Mouse (Mus musculus): ENCODE data around the gene Abi2. TPM values are rescaled to one million over a fixed set of nuclear protein-coding genes. Genes with fewer than 3 reads are reported as not detected.
A peak's percentile ranks its signal among the peaks of the same experiment; 100 is the strongest.
"Not testable (repeated sequence)": the region's sequence is repeated elsewhere in the genome, so short reads cannot be mapped to it uniquely, and the experiment has no call there.

Abi2 gene
- polyA plus RNA-seq, 1 experiment from 2014 or later, result 27.2 TPM

DNA sequence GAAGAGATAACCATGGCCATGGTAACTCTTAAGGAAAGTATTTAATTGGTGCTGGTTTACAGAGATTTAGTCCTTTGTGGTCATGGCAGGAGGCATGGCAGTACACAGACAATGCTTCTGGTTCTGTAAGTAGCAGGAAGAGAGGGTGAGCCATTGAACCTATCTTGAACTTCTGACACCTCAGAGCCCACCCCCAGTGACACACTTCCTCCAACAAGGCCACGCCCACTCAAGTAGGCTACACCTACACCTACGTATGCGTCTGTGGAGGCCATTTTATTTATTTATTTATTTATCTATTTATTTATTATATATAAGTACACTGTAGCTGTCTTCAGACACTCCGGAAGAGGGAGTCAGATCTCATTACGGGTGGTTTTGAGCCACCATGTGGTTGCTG, 22.1 kb downstream of the Abi2 start:
- ATAC-seq (ENCODE audit: extremely low read depth, insufficient number of reproducible peaks, low FRiP score, low TSS enrichment), result no peak
- H3K36me3 ChIP-seq, result peaks cover 16% of the 10 kb centered on the region
- H3K4me1 ChIP-seq, result no peaks in the 10 kb centered on the region
- H3K4me3 ChIP-seq, result no peak overlapping the region
- no peak overlapping the region for H3K9ac ChIP-seq
- no peak overlapping the region for H3K4me2 ChIP-seq
- H3K27me3 ChIP-seq (replicated peaks), result no peaks in the 10 kb centered on the region
- WGBS, result 85% methylated on average over 5 of the region's 5 CpGs
- H3K27ac ChIP-seq (replicated peaks), result no peak overlapping the region
- no peaks in the 10 kb centered on the region for H3K9me3 ChIP-seq

DNA sequence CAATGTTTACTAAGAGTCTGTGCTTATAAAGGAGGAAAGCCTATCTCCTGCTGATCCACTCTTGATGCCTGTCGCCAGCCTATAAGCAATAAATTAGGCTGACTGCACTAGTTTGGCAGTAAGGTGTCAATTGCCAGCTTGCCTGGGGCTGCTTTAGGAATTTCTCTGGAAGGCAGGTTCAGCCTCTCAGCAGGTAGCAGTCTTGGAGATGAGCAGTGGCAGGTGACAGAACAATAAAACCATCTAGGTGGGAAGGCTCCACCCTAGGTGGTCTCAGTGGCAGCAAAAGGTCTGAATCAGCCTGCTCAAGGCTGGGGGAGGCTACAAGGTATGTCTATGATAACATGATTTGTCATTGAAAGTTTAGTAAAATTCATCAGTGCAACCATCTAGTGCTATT, 23.1 kb downstream of the Abi2 start:
- no peak overlapping the region for H3K27ac ChIP-seq (replicated peaks)
- 41% methylated on average over 1 of the region's 1 CpGs for WGBS
- no peaks in the 10 kb centered on the region for H3K4me1 ChIP-seq
- no peak overlapping the region for H3K9ac ChIP-seq
- no peak for ATAC-seq (ENCODE audit: extremely low read depth, insufficient number of reproducible peaks, low FRiP score, low TSS enrichment)
- H3K27me3 ChIP-seq (replicated peaks), result no peaks in the 10 kb centered on the region
- H3K9me3 ChIP-seq, result no peaks in the 10 kb centered on the region
- no peak overlapping the region for H3K4me3 ChIP-seq
- no peak overlapping the region for H3K4me2 ChIP-seq
- H3K36me3 ChIP-seq, result peaks cover 23% of the 10 kb centered on the region

DNA sequence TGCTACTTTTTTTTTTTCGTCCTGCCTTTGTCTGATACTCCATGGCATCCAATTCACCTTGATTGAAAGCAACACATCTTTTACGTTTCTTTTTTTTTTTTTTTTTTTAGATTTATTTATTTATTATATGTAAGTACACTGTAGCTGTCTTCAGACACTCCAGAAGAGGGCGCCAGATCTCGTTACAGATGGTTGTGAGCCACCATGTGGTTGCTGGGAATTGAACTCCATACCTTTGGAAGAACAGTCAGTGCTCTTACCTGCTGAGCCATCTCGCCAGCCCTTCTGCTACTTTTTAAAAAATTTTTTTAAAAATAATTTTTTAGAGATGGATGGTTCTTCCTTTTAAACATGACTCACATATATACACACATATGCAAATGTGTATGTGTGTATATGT, 32.0 kb downstream of the Abi2 start:
- H3K4me1 ChIP-seq; H3K27me3 ChIP-seq (replicated peaks); H3K4me2 ChIP-seq; H3K27ac ChIP-seq (replicated peaks); H3K9me3 ChIP-seq; ATAC-seq (ENCODE audit: extremely low read depth, insufficient number of reproducible peaks, low FRiP score, low TSS enrichment); H3K4me3 ChIP-seq; H3K9ac ChIP-seq: not testable (repeated sequence)
- peaks cover 40% of the 10 kb centered on the region for H3K36me3 ChIP-seq
- WGBS, result 80% methylated on average over 5 of the region's 5 CpGs

DNA sequence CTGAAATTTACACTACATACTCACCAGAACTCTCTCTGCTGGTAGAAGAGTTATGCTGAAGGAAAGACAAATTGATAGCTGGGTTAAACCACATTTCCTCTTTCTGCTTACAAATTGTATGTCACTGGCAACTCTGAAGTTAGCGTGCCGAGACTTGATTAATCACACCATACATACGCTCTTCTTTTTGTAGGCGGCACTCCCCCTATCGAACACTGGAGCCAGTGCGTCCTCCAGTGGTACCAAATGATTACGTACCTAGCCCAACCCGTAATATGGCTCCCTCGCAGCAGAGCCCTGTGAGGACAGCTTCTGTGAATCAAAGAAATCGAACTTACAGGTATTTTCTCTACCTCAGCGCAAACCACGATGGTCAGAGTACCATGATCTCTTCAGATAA, 37.6 kb downstream of the Abi2 start:
- H3K4me3 ChIP-seq, result no peak overlapping the region
- H3K4me1 ChIP-seq, result no peaks in the 10 kb centered on the region
- no peak for ATAC-seq (ENCODE audit: extremely low read depth, insufficient number of reproducible peaks, low FRiP score, low TSS enrichment)
- H3K27me3 ChIP-seq (replicated peaks), result no peaks in the 10 kb centered on the region
- no peak overlapping the region for H3K4me2 ChIP-seq
- 77% methylated on average over 12 of the region's 12 CpGs for WGBS
- no peak overlapping the region for H3K9ac ChIP-seq
- H3K9me3 ChIP-seq, result no peaks in the 10 kb centered on the region
- H3K27ac ChIP-seq (replicated peaks), result no peak overlapping the region
- H3K36me3 ChIP-seq, result peaks cover 50% of the 10 kb centered on the region

DNA sequence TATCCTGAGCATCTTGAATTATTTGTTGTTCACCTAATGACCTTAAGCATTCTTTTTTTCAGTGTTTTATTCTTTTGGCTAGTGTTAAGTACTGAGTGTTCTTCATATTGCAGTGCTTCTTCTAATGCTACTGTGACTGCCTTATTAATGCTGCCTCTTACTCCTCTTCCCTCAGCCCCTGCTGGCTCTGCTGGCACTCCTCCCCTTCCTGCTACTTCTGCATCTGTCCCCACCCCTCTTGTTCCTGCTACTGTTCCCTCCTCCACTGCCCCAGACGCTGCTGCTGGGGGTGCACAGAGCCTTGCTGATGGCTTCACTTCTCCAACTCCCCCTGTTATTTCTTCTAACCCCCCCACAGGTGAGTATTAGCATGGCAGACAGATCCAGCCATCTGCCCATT, 40.5 kb downstream of the Abi2 start:
- Histone ChIP-seq H3K4me2 (no peak overlapping the region), H3K4me3 (no peak overlapping the region), H3K4me1 (no peaks in the 10 kb centered on the region), H3K27ac (replicated peaks) (no peak overlapping the region), H3K9me3 (no peaks in the 10 kb centered on the region), H3K27me3 (replicated peaks) (no peaks in the 10 kb centered on the region), H3K9ac (no peak overlapping the region), H3K36me3 (peaks cover 58% of the 10 kb centered on the region)
- WGBS, result 42% methylated on average over 1 of the region's 1 CpGs
- no peak for ATAC-seq (ENCODE audit: extremely low read depth, insufficient number of reproducible peaks, low FRiP score, low TSS enrichment)

DNA sequence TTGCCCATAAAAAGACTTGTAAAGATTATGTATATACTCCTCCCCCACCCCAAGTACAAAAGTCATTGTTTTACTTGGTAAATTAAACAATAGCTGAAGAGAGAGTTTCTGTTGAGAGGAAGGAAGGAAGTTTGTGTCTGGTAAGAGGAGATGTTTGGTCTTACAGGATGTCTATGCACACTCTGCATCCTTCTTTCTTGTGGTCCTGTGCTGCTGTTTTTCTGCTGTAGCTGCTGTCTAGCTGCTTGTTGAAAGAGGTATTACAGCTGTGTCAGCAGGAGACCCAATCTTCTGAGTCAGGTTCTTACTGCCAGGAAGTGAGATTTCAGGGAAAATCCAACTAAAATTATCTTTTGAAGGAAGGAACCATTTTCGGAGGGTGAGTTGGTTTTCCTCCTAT, 51.2 kb downstream of the Abi2 start:
- Histone ChIP-seq H3K27ac (replicated peaks) (peak overlapping the region; percentile 53), H3K27me3 (replicated peaks) (no peaks in the 10 kb centered on the region), H3K9me3 (no peaks in the 10 kb centered on the region), H3K36me3 (peaks cover 45% of the 10 kb centered on the region), H3K4me1 (0 out of 2 replicates have a peak, but pooled peaks cover 4% of the 10 kb centered on the region), H3K4me2 (no peak overlapping the region), H3K4me3 (no peak overlapping the region), H3K9ac (no peak overlapping the region)
- WGBS, result 62% methylated on average over 1 of the region's 1 CpGs
- no peak for ATAC-seq (ENCODE audit: extremely low read depth, insufficient number of reproducible peaks, low FRiP score, low TSS enrichment)

DNA sequence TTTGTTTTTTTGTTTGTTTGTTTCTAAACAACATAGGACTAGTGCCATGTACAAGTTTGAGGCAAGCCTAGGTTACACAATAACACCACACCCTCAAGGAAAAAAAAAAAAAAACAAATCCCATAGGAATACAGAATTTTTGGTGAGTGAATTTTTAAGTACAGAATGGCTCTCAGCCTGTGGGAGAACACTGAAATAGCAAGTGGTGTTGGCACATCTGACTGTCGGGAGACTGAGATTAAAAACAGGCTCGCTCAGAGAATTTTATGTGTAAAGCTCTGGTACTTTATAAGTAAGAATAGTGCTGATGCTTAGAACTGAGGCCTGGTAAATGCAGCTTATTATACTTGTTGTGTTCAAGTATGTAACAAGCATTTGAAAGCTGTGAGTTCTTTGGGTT, 60.1 kb downstream of the Abi2 start:
- no peak overlapping the region for H3K4me3 ChIP-seq
- no peak overlapping the region for H3K4me2 ChIP-seq
- WGBS, result 54% methylated on average over 2 of the region's 2 CpGs
- no peak overlapping the region for H3K27ac ChIP-seq (replicated peaks)
- no peaks in the 10 kb centered on the region for H3K9me3 ChIP-seq
- ATAC-seq (ENCODE audit: extremely low read depth, insufficient number of reproducible peaks, low FRiP score, low TSS enrichment), result no peak
- peaks cover 46% of the 10 kb centered on the region for H3K36me3 ChIP-seq
- H3K27me3 ChIP-seq (replicated peaks), result no peaks in the 10 kb centered on the region
- H3K9ac ChIP-seq, result no peak overlapping the region
- peaks cover 10% of the 10 kb centered on the region for H3K4me1 ChIP-seq

DNA sequence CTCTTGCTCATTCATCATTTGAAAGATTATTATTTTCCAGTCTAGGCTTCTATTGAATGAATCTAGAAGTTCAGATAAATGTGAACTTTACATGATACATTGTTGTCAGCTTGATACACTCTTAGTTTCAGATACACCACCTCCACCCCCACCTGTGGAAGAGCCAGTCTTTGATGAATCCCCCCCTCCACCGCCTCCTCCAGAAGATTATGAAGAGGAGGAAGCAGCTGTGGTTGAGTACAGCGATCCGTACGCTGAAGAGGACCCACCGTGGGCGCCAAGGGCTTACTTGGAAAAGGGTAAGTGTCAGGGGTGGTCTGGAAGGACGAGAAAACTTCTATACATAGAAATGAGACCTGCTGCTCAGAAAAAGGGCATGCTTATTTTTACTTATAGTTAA, 61.1 kb downstream of the Abi2 start:
- no peak for ATAC-seq (ENCODE audit: extremely low read depth, insufficient number of reproducible peaks, low FRiP score, low TSS enrichment)
- Histone ChIP-seq H3K36me3 (peaks cover 37% of the 10 kb centered on the region), H3K4me1 (peaks cover 10% of the 10 kb centered on the region), H3K9me3 (no peaks in the 10 kb centered on the region), H3K9ac (no peak overlapping the region), H3K27ac (replicated peaks) (no peak overlapping the region), H3K4me2 (no peak overlapping the region), H3K4me3 (no peak overlapping the region), H3K27me3 (replicated peaks) (no peaks in the 10 kb centered on the region)
- WGBS, result 88% methylated on average over 7 of the region's 7 CpGs

DNA sequence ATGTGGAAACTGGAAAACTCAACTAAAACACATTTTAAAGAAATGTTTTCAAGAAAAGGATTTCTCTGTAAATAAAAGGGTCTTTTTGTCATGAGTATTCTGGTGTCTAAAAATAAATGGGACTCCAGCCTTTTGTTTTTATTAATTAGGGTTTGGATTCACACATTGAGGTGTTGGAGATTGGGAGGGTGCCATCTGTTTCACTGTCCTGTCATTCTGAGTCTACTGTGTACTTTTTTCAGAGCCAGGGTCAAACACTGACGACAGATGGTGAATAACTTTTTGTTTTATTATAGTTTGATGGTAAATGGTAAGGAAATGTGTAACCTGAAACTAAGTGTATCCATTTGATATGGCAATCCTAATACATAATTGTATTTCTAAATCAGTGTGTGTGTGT, 72.1 kb downstream of the Abi2 start:
- H3K4me1 ChIP-seq, result no peaks in the 10 kb centered on the region
- no peaks in the 10 kb centered on the region for H3K9me3 ChIP-seq
- no peak for ATAC-seq (ENCODE audit: extremely low read depth, insufficient number of reproducible peaks, low FRiP score, low TSS enrichment)
- H3K9ac ChIP-seq, result no peak overlapping the region
- H3K4me3 ChIP-seq, result no peak overlapping the region
- 76% methylated on average over 1 of the region's 1 CpGs for WGBS
- H3K27ac ChIP-seq (replicated peaks), result no peak overlapping the region
- no peaks in the 10 kb centered on the region for H3K27me3 ChIP-seq (replicated peaks)
- no peak overlapping the region for H3K4me2 ChIP-seq
- H3K36me3 ChIP-seq, result peaks cover 66% of the 10 kb centered on the region

DNA sequence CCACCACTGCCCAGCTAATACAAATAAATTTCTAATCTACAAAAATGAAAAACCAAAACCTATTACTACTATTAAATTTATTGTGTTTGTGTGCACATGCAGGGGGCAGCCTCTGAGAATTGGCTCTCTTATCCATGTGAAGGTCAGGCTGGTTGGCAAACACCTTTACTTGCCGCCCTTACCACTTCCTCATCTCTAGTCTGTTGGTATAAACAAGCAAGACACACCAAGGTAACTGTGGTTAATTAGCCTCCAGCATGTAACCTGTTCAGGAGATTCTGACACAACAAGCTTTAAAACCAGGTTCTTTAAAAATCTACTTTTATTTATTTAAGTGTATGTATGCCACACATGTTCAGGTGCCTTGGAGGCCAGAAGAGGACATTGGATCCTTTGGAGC, 73.5 kb downstream of the Abi2 start:
- no peak overlapping the region for H3K4me2 ChIP-seq
- no peaks in the 10 kb centered on the region for H3K4me1 ChIP-seq
- H3K36me3 ChIP-seq, result peaks cover 66% of the 10 kb centered on the region
- WGBS, result 93% methylated on average over 1 of the region's 1 CpGs
- H3K27ac ChIP-seq (replicated peaks), result no peak overlapping the region
- no peaks in the 10 kb centered on the region for H3K9me3 ChIP-seq
- H3K9ac ChIP-seq, result no peak overlapping the region
- ATAC-seq (ENCODE audit: extremely low read depth, insufficient number of reproducible peaks, low FRiP score, low TSS enrichment), result no peak
- no peaks in the 10 kb centered on the region for H3K27me3 ChIP-seq (replicated peaks)
- no peak overlapping the region for H3K4me3 ChIP-seq

DNA sequence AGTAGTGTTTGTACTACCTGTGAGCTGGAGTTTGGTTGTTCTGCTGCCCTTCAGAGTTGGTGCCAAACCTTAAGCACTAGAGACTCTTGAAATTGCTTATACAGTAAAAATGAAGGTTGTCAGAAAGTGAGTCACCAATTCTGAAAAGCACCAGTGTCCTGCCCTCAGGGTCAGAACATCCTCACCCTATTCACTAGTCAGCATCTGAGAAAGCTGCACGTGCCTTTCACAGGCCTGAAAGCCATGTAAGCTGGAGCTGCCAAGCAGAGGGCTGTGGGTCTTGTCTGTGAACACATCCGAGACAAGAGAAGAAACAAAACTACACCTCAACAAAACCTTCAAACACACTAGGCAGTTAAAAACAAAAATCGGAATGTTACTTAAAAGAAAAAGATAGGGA, 76.2 kb downstream of the Abi2 start:
- 78% methylated on average over 3 of the region's 3 CpGs for WGBS

DNA sequence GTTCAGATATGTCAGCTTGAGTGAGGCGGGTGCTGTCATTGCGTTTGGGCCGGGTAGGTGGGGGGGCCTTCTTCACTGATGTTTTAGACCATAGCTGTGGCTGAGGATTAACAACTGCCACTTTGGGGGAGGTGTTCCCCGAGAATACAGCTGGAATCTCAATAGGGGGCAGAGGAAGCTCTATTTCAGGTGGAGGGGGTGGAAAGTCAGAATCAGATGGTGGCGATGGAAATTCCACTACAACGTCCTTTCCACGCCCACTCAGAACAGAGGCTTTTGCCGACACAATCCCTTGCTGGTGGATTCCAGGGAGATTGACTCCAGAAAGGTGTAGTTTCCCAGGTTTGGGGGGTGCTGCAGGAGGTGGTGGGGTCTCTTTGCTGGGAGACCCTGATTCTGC, 79.2 kb downstream of the Abi2 start:
- WGBS, result 77% methylated on average over 8 of the region's 8 CpGs
- ATAC-seq (ENCODE audit: extremely low read depth, insufficient number of reproducible peaks, low FRiP score, low TSS enrichment), result no peak
- H3K4me1 ChIP-seq, result no peaks in the 10 kb centered on the region
- H3K4me3 ChIP-seq, result no peak overlapping the region
- H3K9ac ChIP-seq, result no peak overlapping the region
- H3K27ac ChIP-seq (replicated peaks), result no peak overlapping the region
- peaks cover 89% of the 10 kb centered on the region for H3K36me3 ChIP-seq
- no peaks in the 10 kb centered on the region for H3K9me3 ChIP-seq
- no peak overlapping the region for H3K4me2 ChIP-seq
- H3K27me3 ChIP-seq (replicated peaks), result no peaks in the 10 kb centered on the region

More for the DNA sequence above, 76.2 kb downstream of the Abi2 start:
- Histone ChIP-seq H3K27ac (replicated peaks) (no peak overlapping the region), H3K27me3 (replicated peaks) (no peaks in the 10 kb centered on the region), H3K9ac (no peak overlapping the region), H3K4me1 (no peaks in the 10 kb centered on the region), H3K9me3 (no peaks in the 10 kb centered on the region), H3K36me3 (peaks cover 74% of the 10 kb centered on the region), H3K4me3 (no peak overlapping the region), H3K4me2 (no peak overlapping the region)
- no peak for ATAC-seq (ENCODE audit: extremely low read depth, insufficient number of reproducible peaks, low FRiP score, low TSS enrichment)

Measured in heart, embryonic 13.5 days (tissue).